Mouse (Mus musculus) erythroblast, embryonic 14.5 days (primary cell): ENCODE measurements around the gene Tut4. TPM values are rescaled to one million over a fixed set of nuclear protein-coding genes. Genes with fewer than 3 reads are reported as not detected.

ENCODE experiments used
- H3K27me3 ChIP-seq: 2 replicates; pipeline ENCODE4 v1.6.1; 2012; ENCODE audit warnings: inconsistent platforms; ENCODE audit not compliant: control insufficient read depth
- H3K36me3 ChIP-seq: 2 replicates; pipeline ENCODE4 v1.6.1; 2012; ENCODE audit warnings: mild to moderate bottlenecking, inconsistent platforms; ENCODE audit not compliant: control insufficient read depth
- H3K4me1 ChIP-seq: 2 replicates; pipeline ENCODE4 v1.6.1; 2012; ENCODE audit warnings: inconsistent platforms; ENCODE audit not compliant: control insufficient read depth
- H3K4me3 ChIP-seq: replicated peaks from 2 replicates; pipeline ENCODE3; 2012; ENCODE audit warnings: moderate library complexity, mild to moderate bottlenecking, inconsistent platforms
- H3K9me3 ChIP-seq: 2 replicates; pipeline ENCODE4 v1.6.1; 2012; ENCODE audit warnings: low read length, inconsistent platforms, mixed read lengths; ENCODE audit not compliant: control insufficient read depth
- GATA1 ChIP-seq: IDR thresholded peaks from 2 replicates; pipeline ENCODE4 v1.6.1; 2012; ENCODE audit warnings: low read length, inconsistent platforms, mixed read lengths
- TAL1 ChIP-seq: IDR thresholded peaks from 3 replicates; pipeline ENCODE4 v1.6.1; 2012; ENCODE audit warnings: low read length, inconsistent platforms, mixed read lengths
- polyA plus RNA-seq: library from polyadenylated mRNA; stranded (reverse); fragments of >175 nt; gene quantifications from 2 replicates; pipeline ENCODE4 v1.2.3, GENCODE M21; 2012

The Tut4 gene
- polyA plus RNA-seq, 1 experiment = 1.2 TPM

GRCm38 (mm10) chr4:108435646-108436045, 23.6 kb upstream of the Tut4 start:
- H3K4me3 ChIP-seq = no peak overlapping the region
- TF ChIP-seq GATA1 = no peak
- no peak for TF ChIP-seq TAL1
- no peaks in the 10 kb centered on the region for H3K27me3 ChIP-seq
- H3K9me3 ChIP-seq = no peaks in the 10 kb centered on the region
- H3K4me1 ChIP-seq = no peaks in the 10 kb centered on the region
- no peaks in the 10 kb centered on the region for H3K36me3 ChIP-seq

- H3K9me3 ChIP-seq = no peaks in the 10 kb centered on the region
- H3K36me3 ChIP-seq = no peaks in the 10 kb centered on the region
- H3K4me1 ChIP-seq = no peaks in the 10 kb centered on the region
- no peak overlapping the region for H3K4me3 ChIP-seq
- H3K27me3 ChIP-seq = peaks cover under 1% of the 10 kb centered on the region
- TF ChIP-seq GATA1 (no peak), TAL1 (no peak)
These were observed 23.0 kb upstream of the Tut4 start for GRCm38 (mm10) chr4:108436225-108436624.

GRCm38 (mm10) chr4:108438082-108438840, 21.0 kb upstream of the Tut4 start:
- no peaks in the 10 kb centered on the region for H3K36me3 ChIP-seq
- TF ChIP-seq GATA1 = no peak
- TF ChIP-seq TAL1 = no peak
- no peaks in the 10 kb centered on the region for H3K4me1 ChIP-seq
- H3K27me3 ChIP-seq = peaks cover 3% of the 10 kb centered on the region
- no peaks in the 10 kb centered on the region for H3K9me3 ChIP-seq
- no peak overlapping the region for H3K4me3 ChIP-seq

- Histone ChIP-seq H3K4me3 (no peak overlapping the region), H3K36me3 (no peaks in the 10 kb centered on the region), H3K9me3 (no peaks in the 10 kb centered on the region)
These were observed 11.1 kb upstream of the Tut4 start for GRCm38 (mm10) chr4:108448091-108448490.

GRCm38 (mm10) chr4:108456028-108456427, 3.2 kb upstream of the Tut4 start:
- Histone ChIP-seq H3K9me3 (no peaks in the 10 kb centered on the region), H3K27me3 (no peaks in the 10 kb centered on the region; the same call in 1 of the 2 replicates), H3K36me3 (no peaks in the 10 kb centered on the region), H3K4me1 (peaks cover 23% of the 10 kb centered on the region), H3K4me3 (no peak overlapping the region)
- TF ChIP-seq GATA1 (no peak), TAL1 (no peak)

More at GRCm38 (mm10) chr4:108448091-108448490, 11.1 kb upstream of the Tut4 start:
- TF ChIP-seq GATA1 (no peak), TAL1 (no peak)
- Histone ChIP-seq H3K27me3 (peaks cover 9% of the 10 kb centered on the region), H3K4me1 (no peaks in the 10 kb centered on the region)

- peak overlapping the region; percentile 95 for H3K4me3 ChIP-seq
- H3K27me3 ChIP-seq = no peaks in the 10 kb centered on the region
- no peak for TF ChIP-seq GATA1
- no peak for TF ChIP-seq TAL1
These were observed 955 bp upstream of the Tut4 start for GRCm38 (mm10) chr4:108458201-108458741.

GRCm38 (mm10) chr4:108460156-108460923, 1.1 kb downstream of the Tut4 start:
- TF ChIP-seq GATA1 = no peak
- no peak for TF ChIP-seq TAL1

More at GRCm38 (mm10) chr4:108458201-108458741, 955 bp upstream of the Tut4 start:
- H3K4me1 ChIP-seq = peaks cover 28% of the 10 kb centered on the region
- H3K36me3 ChIP-seq = no peaks in the 10 kb centered on the region
- H3K9me3 ChIP-seq = no peaks in the 10 kb centered on the region

GRCm38 (mm10) chr4:108461262-108461903, 2.2 kb downstream of the Tut4 start:
- Histone ChIP-seq H3K4me3 (peak overlapping the region; percentile 95), H3K4me1 (peaks cover 28% of the 10 kb centered on the region), H3K9me3 (no peaks in the 10 kb centered on the region), H3K27me3 (no peaks in the 10 kb centered on the region), H3K36me3 (no peaks in the 10 kb centered on the region; the same call in 1 of the 2 replicates)
- TF ChIP-seq GATA1 (no peak), TAL1 (no peak)

More at GRCm38 (mm10) chr4:108460156-108460923, 1.1 kb downstream of the Tut4 start:
- Histone ChIP-seq H3K36me3 (no peaks in the 10 kb centered on the region), H3K27me3 (no peaks in the 10 kb centered on the region), H3K4me3 (peak overlapping the region; percentile 95), H3K4me1 (peaks cover 28% of the 10 kb centered on the region), H3K9me3 (no peaks in the 10 kb centered on the region)
